Mouse (Mus musculus): ENCODE measurements around the gene Mcpt8. TPM values are rescaled to one million over a fixed set of nuclear protein-coding genes. Genes with fewer than 3 reads are reported as not detected.

The Mcpt8 gene
- total RNA-seq, 2 experiments from 2014 or later = not detected

Small RNA genes lying within 50 kb of the gene (microRNA-seq; reads per million reads assigned to microRNA genes)
- gene Mir6949 = 0 reads per million in 2 experiments

Other genes starting within 250 kb of the Mcpt8 start
- gene Nynrin, start 231.3 kb downstream of the Mcpt8 start, total RNA-seq (2021) = 1 to 10 TPM; 6.2 to 9.0 TPM
- gene Cbln3, start 200.9 kb downstream of the Mcpt8 start, total RNA-seq (2021) = under 1 TPM; 0.16 to 0.23 TPM
- gene Khnyn, start 200.3 kb downstream of the Mcpt8 start, total RNA-seq (2021) = 10 to 100 TPM; 12.3 to 13.0 TPM
- 100 to 1,000 TPM in 1 of 2 experiments, 10 to 100 TPM in 1; 96.5 to 104 TPM for gene Sdr39u1, start 185.0 kb downstream of the Mcpt8 start, total RNA-seq (2021)
- not detected for gene Cma1, start 140.6 kb downstream of the Mcpt8 start, total RNA-seq (2021)
- gene Cma2, start 134.3 kb downstream of the Mcpt8 start, total RNA-seq (2021) = not detected
- not detected for gene Mcpt1, start 67.3 kb downstream of the Mcpt8 start, total RNA-seq (2021)
- not detected for gene Mcpt9, start 54.8 kb downstream of the Mcpt8 start, total RNA-seq (2021)
- gene Mcpt2, start 43.2 kb downstream of the Mcpt8 start, total RNA-seq (2021) = not detected
- gene Mcpt4, start 23.0 kb downstream of the Mcpt8 start, total RNA-seq (2021) = not detected
- not detected for gene Ctsg, start 17.3 kb upstream of the Mcpt8 start, total RNA-seq (2021)
- not detected for gene Gzme, start 35.4 kb upstream of the Mcpt8 start, total RNA-seq (2021)
- gene Gzmd, start 47.3 kb upstream of the Mcpt8 start, total RNA-seq (2021) = not detected
- not detected for gene Gzmg, start 74.3 kb upstream of the Mcpt8 start, total RNA-seq (2021)
- not detected for gene Gzmn, start 89.3 kb upstream of the Mcpt8 start, total RNA-seq (2021)
- not detected for gene Gzmf, start 126.1 kb upstream of the Mcpt8 start, total RNA-seq (2021)
- not detected for gene Gzmc, start 149.4 kb upstream of the Mcpt8 start, total RNA-seq (2021)
- gene Gzmb, start 177.0 kb upstream of the Mcpt8 start, total RNA-seq (2021) = not detected